Mouse (Mus musculus) adrenal gland, adult 18-20 months (tissue): ENCODE data around the gene Hrc. TPM values are rescaled to one million over a fixed set of nuclear protein-coding genes. Genes with fewer than 3 reads are reported as not detected.

Experiments used
- DNase-seq, 2 experiments: peaks; one replicate each; pipeline ENCODE4 v3.0.0; 2021 to 2022; ENCODE audit warnings: low spot score in 2 of 2
- total RNA-seq, 2 experiments: library from RNA; stranded (reverse); gene quantifications; 1 replicate in 1 of 2; 2 replicates in 1 of 2; pipeline ENCODE4 v1.2.3; 2021

Gene Hrc
- total RNA-seq, 2 experiments from 2014 or later, result 0.17 to 0.83 TPM

GRCm38 (mm10) chr7:45363983-45364382, 28.9 kb downstream of the Hrc start:
- DNase-seq, result no peak

GRCm38 (mm10) chr7:45365742-45366651, 30.9 kb downstream of the Hrc start:
- DNase-seq, result peak; percentile 46 to 58

- DNase-seq, result no peak
These were observed 31.5 kb downstream of the Hrc start, which contains the start of gene Ppfia3 for GRCm38 (mm10) chr7:45366652-45367019. Gene Ppfia3 (minus strand): TSS chr7:45367019.

- peak; percentile 97 to 98 for DNase-seq
These were observed 32.2 kb downstream of the Hrc start for GRCm38 (mm10) chr7:45367020-45367880.

GRCm38 (mm10) chr7:45368178-45368577, 33.1 kb downstream of the Hrc start:
- DNase-seq, result no peak

GRCm38 (mm10) chr7:45369022-45369745, 34.1 kb downstream of the Hrc start:
- no peak for DNase-seq

- DNase-seq, result peak in 1 of 2 experiments; percentile 39
These were observed 34.9 kb downstream of the Hrc start for GRCm38 (mm10) chr7:45369836-45370474.

- DNase-seq, result peak; percentile 78 to 82
These were observed 35.6 kb downstream of the Hrc start, which contains the start of gene Lin7b for GRCm38 (mm10) chr7:45370475-45371311. Gene Lin7b (minus strand): TSS chr7:45370583.

- DNase-seq, result no peak
These were observed 37.3 kb downstream of the Hrc start for GRCm38 (mm10) chr7:45372371-45372770.

- DNase-seq, result no peak
These were observed 39.5 kb downstream of the Hrc start for GRCm38 (mm10) chr7:45374620-45375019.

GRCm38 (mm10) chr7:45376057-45376456, 41.0 kb downstream of the Hrc start:
- DNase-seq, result no peak

- DNase-seq, result no peak
These were observed 51.0 kb downstream of the Hrc start for GRCm38 (mm10) chr7:45386077-45386476.

Other genes starting within 250 kb of the Hrc start
- 10 to 100 TPM; 32.0 to 36.4 TPM for gene Rcn3, start 243.1 kb upstream of the Hrc start, total RNA-seq
- gene Fcgrt, start 231.4 kb upstream of the Hrc start, total RNA-seq, result 100 to 1,000 TPM; 111 to 137 TPM
- 1,000 to 10,000 TPM; 1,173 to 1,310 TPM for gene Rps11, start 210.9 kb upstream of the Hrc start, total RNA-seq
- gene Rpl13a, start 206.5 kb upstream of the Hrc start, total RNA-seq, result 1,000 to 10,000 TPM; 1,445 to 1,619 TPM
- gene Gm45713, start 199.1 kb upstream of the Hrc start, total RNA-seq, result not detected
- 10 to 100 TPM; 20.6 to 26.8 TPM for gene Flt3l, start 198.9 kb upstream of the Hrc start, total RNA-seq
- gene Pih1d1, start 181.0 kb upstream of the Hrc start, total RNA-seq, result 10 to 100 TPM; 57.3 to 58.6 TPM
- gene Aldh16a1, start 180.7 kb upstream of the Hrc start, total RNA-seq, result 10 to 100 TPM; 58.4 to 68.5 TPM
- gene Slc17a7, start 171.3 kb upstream of the Hrc start, total RNA-seq, result under 1 TPM; 0.19 to 0.23 TPM
- gene Gfy, start 155.7 kb upstream of the Hrc start, total RNA-seq, result not detected
- gene Pth2, start 154.3 kb upstream of the Hrc start, total RNA-seq, result not detected
- under 1 TPM in 1 of 2 experiments, not detected in 1; 0.29 TPM for gene Ccdc155, start 130.4 kb upstream of the Hrc start, total RNA-seq
- gene Dkkl1, start 123.1 kb upstream of the Hrc start, total RNA-seq, result not detected
- 10 to 100 TPM in 1 of 2 experiments, 1 to 10 TPM in 1; 8.5 to 11.7 TPM for gene Tead2, start 119.5 kb upstream of the Hrc start, total RNA-seq
- gene Cd37, start 96.2 kb upstream of the Hrc start, total RNA-seq, result 1 to 10 TPM; 4.0 to 7.4 TPM
- not detected for gene Slc6a16, start 94.2 kb upstream of the Hrc start, total RNA-seq
- under 1 TPM in 1 of 2 experiments, not detected in 1; 0.19 TPM for gene Slc6a21, start 57.8 kb upstream of the Hrc start, total RNA-seq
- gene Trpm4, start 1.5 kb upstream of the Hrc start, total RNA-seq, result 10 to 100 TPM in 1 of 2 experiments, 1 to 10 TPM in 1; 7.8 to 11.0 TPM
- 1 to 10 TPM; 1.7 to 3.2 TPM for gene Ppfia3, start 31.7 kb downstream of the Hrc start, total RNA-seq
- gene Lin7b, start 35.3 kb downstream of the Hrc start, total RNA-seq, result 1 to 10 TPM; 1.3 to 1.7 TPM
- 100 to 1,000 TPM; 262 to 325 TPM for gene Snrnp70, start 60.5 kb downstream of the Hrc start, total RNA-seq
- not detected for gene Kcna7, start 70.4 kb downstream of the Hrc start, total RNA-seq
- gene Ntf5, start 78.4 kb downstream of the Hrc start, total RNA-seq, result under 1 TPM; 0.17 to 0.45 TPM
- not detected for gene Lhb, start 85.5 kb downstream of the Hrc start, total RNA-seq
- gene Gys1, start 99.6 kb downstream of the Hrc start, total RNA-seq, result 10 to 100 TPM; 40.4 to 61.6 TPM
- gene Ruvbl2, start 102.8 kb downstream of the Hrc start, total RNA-seq, result 10 to 100 TPM; 41.9 to 43.3 TPM
- 1,000 to 10,000 TPM; 1,437 to 1,911 TPM for gene Ftl1, start 124.6 kb downstream of the Hrc start, total RNA-seq
- 10 to 100 TPM; 58.2 to 64.3 TPM for gene Bax, start 131.6 kb downstream of the Hrc start, total RNA-seq
- 1 to 10 TPM in 1 of 2 experiments, under 1 TPM in 1; 0.66 to 2.6 TPM for gene Tulp2, start 146.6 kb downstream of the Hrc start, total RNA-seq
- 10 to 100 TPM; 42.8 to 43.4 TPM for gene Gm45808, start 151.5 kb downstream of the Hrc start, total RNA-seq
- 10 to 100 TPM; 73.2 to 77.2 TPM for gene Dhdh, start 153.5 kb downstream of the Hrc start, total RNA-seq
- gene Nucb1, start 175.1 kb downstream of the Hrc start, total RNA-seq, result 100 to 1,000 TPM; 272 to 283 TPM
- 10 to 100 TPM; 47.1 to 48.6 TPM for gene Ppp1r15a, start 191.0 kb downstream of the Hrc start, total RNA-seq
- gene Plekha4, start 191.0 kb downstream of the Hrc start, total RNA-seq, result 1 to 10 TPM; 2.5 to 2.7 TPM
- 1 to 10 TPM in 1 of 2 experiments, under 1 TPM in 1; 0.83 to 3.0 TPM for gene Hsd17b14, start 219.6 kb downstream of the Hrc start, total RNA-seq
- 100 to 1,000 TPM; 164 to 265 TPM for gene Bcat2, start 234.9 kb downstream of the Hrc start, total RNA-seq